Mouse (Mus musculus) ES-Bruce4 (cell line): ENCODE results near the gene Tmem100.

Experiments used
- CTCF ChIP-seq: IDR thresholded peaks from one replicate; pipeline ENCODE4 v1.8.1; 2011; ENCODE audit warnings: low read depth, low read length
- POLR2A ChIP-seq: IDR thresholded peaks from one replicate; pipeline ENCODE4 v1.8.1; 2011; ENCODE audit warnings: low read length; ENCODE audit not compliant: insufficient read depth

- TF ChIP-seq POLR2A (no peak), CTCF (no peak)
Measured at GRCm38 (mm10) chr11:89991661-89992060, 38.5 kb upstream of the Tmem100 start.
